Mouse (Mus musculus) stomach, postnatal 0 days (tissue): ENCODE data around the gene Prdm16.

Source experiments
- CTCF ChIP-seq: IDR thresholded peaks from 2 replicates; pipeline ENCODE4 v1.5.1; 2016; ENCODE audit warnings: antibody characterized with exemption, low read depth, mild to moderate bottlenecking, moderate library complexity
- EP300 ChIP-seq: optimal IDR thresholded peaks from 2 replicates; pipeline ENCODE3; 2016; ENCODE audit warnings: antibody characterized with exemption

DNA sequence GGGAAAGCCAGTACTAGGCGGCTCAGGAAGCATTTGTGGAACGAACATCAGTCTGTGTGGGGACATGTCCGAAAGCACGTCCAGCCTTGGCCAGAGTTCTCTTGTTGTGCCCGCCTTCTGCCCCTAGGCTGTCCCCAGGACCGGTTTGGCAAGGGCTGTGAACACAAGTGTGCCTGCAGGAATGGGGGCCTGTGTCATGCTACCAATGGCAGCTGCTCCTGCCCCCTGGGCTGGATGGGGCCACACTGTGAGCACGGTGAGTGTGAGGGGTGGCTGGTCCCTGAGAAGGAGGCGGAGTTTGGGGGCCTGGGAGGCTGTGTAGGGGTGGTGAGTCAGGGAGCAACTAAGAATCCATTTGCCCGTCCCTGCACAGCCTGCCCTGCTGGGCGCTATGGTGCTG is 367.2 kb downstream of the Prdm16 start:
- TF ChIP-seq CTCF (peak; percentile 13; the same call in 1 of the 2 replicates), EP300 (no peak)
